Mouse (Mus musculus) intestine, embryonic 14.5 days (tissue): Measurements from ENCODE around the gene Gm8897. TPM values are rescaled to one million over a fixed set of nuclear protein-coding genes. Genes with fewer than 3 reads are reported as not detected.
"Not testable (repeated sequence)": the region's sequence is repeated elsewhere in the genome, so short reads cannot be mapped to it uniquely, and the experiment has no call there.

ENCODE experiments used
- ATAC-seq: fragments of 200-750 bp; cut with Nextera tagmentation; replicated peaks from 2 replicates; pipeline ENCODE4 v1.8.0; 2017; ENCODE audit warnings: low read depth, moderate number of reproducible peaks, moderate TSS enrichment, moderate library complexity; ENCODE audit not compliant: low FRiP score, low TSS enrichment
- DNase-seq: peaks from one replicate; pipeline ENCODE4 v3.0.0-alpha.2; 2018; ENCODE audit warnings: low spot score
- H3K27ac ChIP-seq: fragments of 300-500 bp; sonication (generic); 2 replicates; pipeline ENCODE4 v1.5.1; 2014; ENCODE audit warnings: low read depth, mild to moderate bottlenecking, control low read depth
- H3K27me3 ChIP-seq: fragments of 300-500 bp; sonication (generic); replicated peaks from 2 replicates; pipeline ENCODE4 v1.6.1; 2014; ENCODE audit warnings: low read length, control low read depth; ENCODE audit not compliant: control insufficient read depth, insufficient read depth
- H3K36me3 ChIP-seq: fragments of 300-500 bp; sonication (generic); 2 replicates; pipeline ENCODE4 v1.6.1; 2014; ENCODE audit warnings: low read length, control low read depth; ENCODE audit not compliant: control insufficient read depth, insufficient read depth
- H3K4me1 ChIP-seq: fragments of 300-500 bp; sonication (generic); replicated peaks from 2 replicates; pipeline ENCODE4 v1.6.1; 2014; ENCODE audit warnings: low read length, control low read depth, mixed read lengths; ENCODE audit not compliant: control insufficient read depth, insufficient read depth
- H3K4me2 ChIP-seq: fragments of 300-500 bp; sonication (generic); 2 replicates; pipeline ENCODE4 v1.6.1; 2014; ENCODE audit warnings: low read length
- H3K4me3 ChIP-seq: fragments of 300-500 bp; sonication (generic); 2 replicates; pipeline ENCODE4 v1.5.1; 2014; ENCODE audit warnings: low read depth, low read length, control low read depth, mixed read lengths
- H3K9ac ChIP-seq: fragments of 300-500 bp; sonication (generic); 2 replicates; pipeline ENCODE4 v1.6.1; 2014; ENCODE audit warnings: mild to moderate bottlenecking, low read length
- H3K9me3 ChIP-seq: fragments of 300-500 bp; sonication (generic); 2 replicates; pipeline ENCODE4 v1.6.1; 2016; ENCODE audit warnings: low read length, control low read depth; ENCODE audit not compliant: control insufficient read depth
- WGBS: fragments of 180-500 bp; shearing (Covaris S2); extraction: QIAGEN DNeasy Blood & Tissue Kit; methylation state at CpG from one replicate; pipeline ENCODE4 v1.1.7; 2014; 5-methylcytosine and 5-hydroxymethylcytosine counted together
- polyA plus RNA-seq: library from polyadenylated mRNA; unstranded; fragments of >200 nt; fragmentation: Nextera tagmentation; extraction: Ambion mirVana; gene quantifications from 2 replicates; pipeline ENCODE4 v1.2.1, GENCODE M21; 2014

The Gm8897 gene
- not detected in 2 replicates for polyA plus RNA-seq

DNA sequence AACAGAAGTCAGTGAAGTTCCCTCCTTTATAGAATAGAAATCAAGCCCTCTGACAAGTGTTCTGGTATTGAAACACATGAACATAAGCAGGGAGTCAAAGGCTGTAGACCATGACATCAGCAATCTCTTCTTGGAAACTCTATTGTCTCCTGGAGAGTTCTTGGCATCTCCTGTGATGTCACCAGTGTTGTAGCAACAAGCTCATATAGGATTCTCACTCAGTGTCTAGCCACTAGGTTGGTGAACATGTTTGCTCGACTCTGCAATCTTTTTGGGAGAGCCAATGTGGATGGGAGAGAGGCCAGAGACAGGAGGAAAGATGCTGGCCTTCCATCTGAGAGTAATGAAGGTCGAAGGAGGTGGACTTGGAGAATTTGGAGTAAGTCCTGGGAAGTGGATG is at the start of gene Gm8897:
Gene Gm8897, plus strand, starts transcription at position 301 of the 400 bp plus-strand sequence.
- not testable (repeated sequence) for H3K9ac ChIP-seq, H3K4me1 ChIP-seq, H3K27ac ChIP-seq, H3K27me3 ChIP-seq, H3K9me3 ChIP-seq, H3K36me3 ChIP-seq, ATAC-seq, H3K4me3 ChIP-seq, DNase-seq, H3K4me2 ChIP-seq
- 83% methylated on average over 2 of the region's 2 CpGs for WGBS

DNA sequence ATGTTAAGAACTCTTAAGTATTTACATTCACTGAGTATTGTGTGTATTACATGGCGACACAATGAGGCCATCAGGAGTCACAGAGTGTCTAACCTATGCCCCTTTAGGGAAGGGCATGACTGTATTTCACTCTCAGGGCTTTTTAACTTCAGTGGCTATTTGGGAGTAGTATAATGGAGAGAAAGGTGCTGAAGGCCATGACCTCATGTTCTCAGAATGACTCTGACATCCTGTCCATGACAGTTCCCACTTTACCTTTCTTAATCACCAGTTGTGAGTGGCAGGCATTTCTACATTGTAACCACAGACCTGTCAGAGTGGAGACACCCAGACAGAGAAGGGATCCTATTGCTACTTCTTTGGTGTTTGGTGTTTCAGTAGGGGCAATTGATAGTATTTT is 473 bp downstream of the Gm8897 start:
- 71% methylated on average over 1 of the region's 1 CpGs for WGBS
- H3K4me1 ChIP-seq, H3K4me3 ChIP-seq, H3K27ac ChIP-seq, ATAC-seq, H3K4me2 ChIP-seq, H3K9ac ChIP-seq, DNase-seq, H3K9me3 ChIP-seq, H3K36me3 ChIP-seq, H3K27me3 ChIP-seq: not testable (repeated sequence)

Other genes starting within 250 kb of the Gm8897 start
- not detected in 2 replicates for gene Gm5861, start 233.3 kb upstream of the Gm8897 start, polyA plus RNA-seq
- not detected in 2 replicates for gene Gm8890, start 160.4 kb upstream of the Gm8897 start, polyA plus RNA-seq
- gene Speer1, start 74.9 kb upstream of the Gm8897 start, polyA plus RNA-seq: not detected in 2 replicates
- gene Gm8906, start 86.3 kb downstream of the Gm8897 start, polyA plus RNA-seq: not detected in 2 replicates
- not detected in 2 replicates for gene Gm6460, start 178.5 kb downstream of the Gm8897 start, polyA plus RNA-seq